Mouse (Mus musculus) layer of hippocampus, adult 2 months (tissue): ENCODE measurements around the gene Eomes. TPM values are rescaled to one million over a fixed set of nuclear protein-coding genes. Genes with fewer than 3 reads are reported as not detected.

Experiments used
- DNase-seq, 2 experiments: peaks; one replicate each; pipeline ENCODE4 v3.0.0; 2022; ENCODE audit warnings: low spot score in 2 of 2
- H3K27ac ChIP-seq: fragments of 200-600 bp; 2 replicates; pipeline ENCODE4 v1.8.1; 2022
- H3K4me3 ChIP-seq: fragments of 200-600 bp; 2 replicates; pipeline ENCODE4 v1.8.1; 2022; ENCODE audit warnings: mild to moderate bottlenecking
- CTCF ChIP-seq: fragments of 200-600 bp; conservative IDR thresholded peaks from 2 replicates; pipeline ENCODE4 v1.8.1; 2022; ENCODE audit warnings: antibody characterized with exemption, mild to moderate bottlenecking, moderate library complexity
- long read RNA-seq, 2 experiments: library from polyadenylated mRNA; stranded (forward); transcript quantifications; one replicate each; pipeline ENCODE4 v2.0.0; 2021; ENCODE audit warnings: borderline mapping rate in 2 of 2
- total RNA-seq, 2 experiments: library from RNA; stranded (reverse); gene quantifications; 2 replicates each; pipeline ENCODE4 v1.2.3; 2021

Eomes gene
- total RNA-seq, result under 1 TPM; 0.56 to 0.76 TPM
- long read RNA-seq, experiment 1, result 0 reads
- long read RNA-seq, experiment 2, result 0 reads

DNA sequence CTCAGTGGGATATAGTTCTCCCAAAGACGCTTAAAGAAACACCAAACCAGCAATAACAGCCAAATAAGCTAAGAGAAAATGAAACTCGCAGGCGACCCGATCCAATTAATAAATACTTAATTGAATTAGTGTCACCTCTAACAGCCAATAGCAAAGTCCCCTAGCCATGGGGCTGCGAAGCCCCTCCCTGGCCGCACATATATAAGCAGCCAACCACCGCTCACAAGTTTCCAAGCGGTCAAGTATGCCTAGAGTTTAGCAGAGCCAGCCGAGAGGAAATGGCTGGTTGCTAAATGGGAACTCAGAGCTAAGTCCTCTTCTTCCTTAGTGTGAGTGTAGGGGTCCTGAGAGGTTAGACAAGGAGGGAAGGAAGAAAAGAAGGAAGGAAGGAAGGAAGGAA, at the start of gene Eomes:
TSS of gene Eomes (plus strand) at position 252 of the 400 bp plus-strand sequence.
- H3K4me3 ChIP-seq, result peak within 1 kb of the TSS; percentile 44
- no peak within 1 kb of the TSS for H3K27ac ChIP-seq
- TF ChIP-seq CTCF, result no peak
- DNase-seq, result no peak

DNA sequence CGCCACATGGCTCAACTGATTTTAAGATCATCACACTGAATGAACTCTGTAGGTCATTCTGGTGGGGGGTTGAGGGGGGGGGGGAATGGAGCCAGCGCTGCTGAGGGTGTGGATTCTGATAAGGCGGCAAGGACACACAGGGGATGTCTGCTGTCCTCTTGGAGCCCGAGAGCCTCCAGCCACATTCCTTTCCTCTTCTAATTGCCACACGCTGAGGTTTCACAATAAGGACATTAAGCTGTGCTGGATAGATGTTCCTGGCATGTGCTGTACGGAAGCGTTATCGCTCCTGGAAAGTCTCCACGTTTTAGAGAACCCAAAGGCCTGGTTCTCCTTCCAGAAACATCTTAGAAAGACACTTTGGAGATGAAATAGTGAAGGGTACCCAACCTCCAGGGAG, 33.2 kb upstream of the Eomes start:
- H3K4me3 ChIP-seq, result no peak overlapping the region
- DNase-seq, result no peak
- no peak overlapping the region for H3K27ac ChIP-seq
- no peak for TF ChIP-seq CTCF

DNA sequence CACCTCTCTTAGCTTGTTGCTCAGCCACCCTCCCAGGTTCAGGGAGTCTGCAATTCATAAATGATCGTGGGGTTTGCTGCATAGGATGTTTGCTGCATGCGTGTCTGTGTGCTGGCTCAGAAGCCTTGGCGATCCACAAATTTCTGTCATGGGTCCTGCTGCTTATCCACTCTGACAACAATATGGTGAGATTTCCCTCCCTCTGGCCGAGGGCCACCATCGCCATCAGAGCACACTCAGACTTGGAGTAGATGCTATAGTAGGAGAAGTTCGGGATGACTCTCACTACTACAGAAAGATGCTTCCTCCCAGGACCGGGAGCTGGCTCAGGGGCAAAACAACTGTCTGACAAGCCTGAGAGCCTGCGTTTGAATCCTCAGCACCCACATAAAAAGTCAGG, 28.7 kb upstream of the Eomes start:
- H3K27ac ChIP-seq, result no peak overlapping the region
- no peak for TF ChIP-seq CTCF
- no peak for DNase-seq
- H3K4me3 ChIP-seq, result no peak overlapping the region

DNA sequence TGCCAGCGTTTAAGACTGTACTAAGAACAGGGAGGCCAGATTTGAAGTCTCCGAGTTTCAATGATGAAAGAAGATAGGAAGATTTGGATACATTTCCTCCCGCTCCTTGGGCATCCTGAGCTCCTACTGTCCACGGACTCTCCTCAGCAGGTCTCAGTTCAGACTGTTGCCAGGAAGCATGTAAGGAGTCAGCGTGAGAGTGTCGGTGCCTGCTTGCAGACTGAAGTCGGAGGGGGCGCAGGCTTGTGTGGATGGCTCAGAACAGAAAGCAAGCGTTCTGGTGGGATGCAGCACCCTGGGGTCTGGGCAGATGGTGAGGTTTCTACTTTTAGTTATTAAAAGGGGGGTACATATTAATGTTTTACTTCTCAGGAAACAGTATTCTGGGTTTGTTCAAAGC, 24.6 kb upstream of the Eomes start:
- no peak for DNase-seq
- Histone ChIP-seq H3K27ac (no peak overlapping the region), H3K4me3 (no peak overlapping the region)
- TF ChIP-seq CTCF, result no peak

DNA sequence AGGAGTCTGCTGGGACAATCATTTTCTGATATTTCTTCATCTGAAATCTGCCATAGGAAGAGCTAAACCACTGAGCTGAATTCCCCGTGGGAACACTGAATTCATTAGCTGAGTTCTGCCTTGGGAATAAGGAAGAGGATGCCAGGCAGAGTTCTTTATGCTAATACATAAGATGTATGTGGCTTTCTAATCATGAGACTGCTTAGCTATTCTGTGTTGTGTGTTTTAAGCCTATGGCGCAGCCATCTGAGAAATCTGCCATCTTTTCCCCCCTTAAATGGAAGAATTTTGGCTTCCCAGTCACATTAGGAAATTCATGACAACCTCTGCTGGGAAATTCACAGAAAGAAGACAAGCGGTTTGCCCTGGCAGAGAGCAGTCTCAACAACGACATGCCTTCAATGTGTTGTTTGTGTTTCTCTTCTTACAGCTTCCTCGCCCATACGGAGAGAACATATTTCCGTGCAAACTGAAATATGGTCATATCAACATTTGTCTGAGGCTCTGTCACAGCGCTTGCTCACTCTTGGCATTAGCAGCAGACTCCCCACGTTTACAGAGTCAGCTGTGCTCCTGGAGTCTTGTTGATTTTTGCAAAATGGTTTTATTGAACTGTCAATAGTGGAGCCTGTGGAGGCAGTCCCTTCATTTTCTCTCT, 22.7 kb upstream of the Eomes start:
- TF ChIP-seq CTCF, result no peak
- peak; percentile 43 to 63 for DNase-seq

DNA sequence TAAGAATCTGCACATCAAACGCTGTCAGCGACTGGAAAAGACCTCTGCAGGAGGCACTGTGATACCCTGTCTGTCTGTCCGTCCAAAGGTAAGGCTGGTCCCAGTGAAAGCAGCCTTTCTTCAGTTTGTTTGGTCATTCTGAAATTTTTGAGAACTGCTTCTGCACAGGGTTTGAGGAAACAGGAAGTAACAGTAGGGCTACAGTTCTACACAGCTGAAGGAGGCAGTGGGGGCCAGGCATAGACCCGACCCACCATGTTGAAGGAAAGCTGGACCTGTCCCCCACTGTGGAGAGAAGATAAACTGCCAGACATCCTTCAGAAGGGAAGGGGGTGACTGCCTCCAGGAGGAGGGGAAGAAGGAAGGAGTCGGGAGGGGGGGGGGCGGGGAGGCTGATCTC, 21.6 kb upstream of the Eomes start:
- Histone ChIP-seq H3K27ac (no peak overlapping the region), H3K4me3 (no peak overlapping the region)
- DNase-seq, result no peak
- no peak for TF ChIP-seq CTCF

More for the DNA sequence above, 22.7 kb upstream of the Eomes start:
- Histone ChIP-seq H3K4me3 (no peak overlapping the region), H3K27ac (no peak overlapping the region)

- Histone ChIP-seq H3K27ac (no peak overlapping the region), H3K4me3 (no peak overlapping the region)
- no peak for DNase-seq
- TF ChIP-seq CTCF, result no peak
These were observed 20.0 kb upstream of the Eomes start for GRCm38 (mm10) chr9:118458039-118458438.

GRCm38 (mm10) chr9:118464031-118464430, 14.0 kb upstream of the Eomes start:
- no peak for DNase-seq
- no peak overlapping the region for H3K4me3 ChIP-seq
- no peak for TF ChIP-seq CTCF
- H3K27ac ChIP-seq, result no peak overlapping the region

DNA sequence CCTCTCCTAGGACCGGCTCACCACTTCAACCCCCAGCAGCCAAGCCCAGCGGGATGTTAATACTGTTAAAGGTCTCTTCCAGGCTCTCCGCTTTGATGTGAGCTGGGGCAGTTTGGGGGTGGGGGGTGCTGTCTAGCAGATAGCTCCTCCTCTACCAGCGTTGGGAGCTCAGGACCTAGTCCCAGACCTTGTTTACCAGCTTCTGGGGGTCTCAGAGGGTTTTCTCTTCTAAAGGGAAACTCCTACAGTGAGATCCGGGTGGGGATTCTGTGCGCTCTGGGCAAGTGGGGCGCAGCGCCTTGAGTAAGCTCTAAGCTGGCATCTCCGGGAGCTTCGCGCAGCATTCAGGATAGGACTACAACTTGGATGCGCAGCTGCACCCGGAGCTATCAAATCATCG, 9.7 kb upstream of the Eomes start:
- H3K4me3 ChIP-seq, result no peak overlapping the region
- DNase-seq, result no peak
- no peak for TF ChIP-seq CTCF
- H3K27ac ChIP-seq, result no peak overlapping the region

GRCm38 (mm10) chr9:118469272-118469671, 8.7 kb upstream of the Eomes start:
- no peak for DNase-seq
- H3K27ac ChIP-seq, result no peak overlapping the region
- no peak overlapping the region for H3K4me3 ChIP-seq
- TF ChIP-seq CTCF, result no peak

- no peak overlapping the region for H3K4me3 ChIP-seq
- no peak for DNase-seq
- no peak for TF ChIP-seq CTCF
- no peak overlapping the region for H3K27ac ChIP-seq
These were observed 6.7 kb upstream of the Eomes start for GRCm38 (mm10) chr9:118471296-118471695.

- H3K4me3 ChIP-seq, result no peak overlapping the region
These were observed 1.7 kb upstream of the Eomes start for GRCm38 (mm10) chr9:118476211-118476765.

DNA sequence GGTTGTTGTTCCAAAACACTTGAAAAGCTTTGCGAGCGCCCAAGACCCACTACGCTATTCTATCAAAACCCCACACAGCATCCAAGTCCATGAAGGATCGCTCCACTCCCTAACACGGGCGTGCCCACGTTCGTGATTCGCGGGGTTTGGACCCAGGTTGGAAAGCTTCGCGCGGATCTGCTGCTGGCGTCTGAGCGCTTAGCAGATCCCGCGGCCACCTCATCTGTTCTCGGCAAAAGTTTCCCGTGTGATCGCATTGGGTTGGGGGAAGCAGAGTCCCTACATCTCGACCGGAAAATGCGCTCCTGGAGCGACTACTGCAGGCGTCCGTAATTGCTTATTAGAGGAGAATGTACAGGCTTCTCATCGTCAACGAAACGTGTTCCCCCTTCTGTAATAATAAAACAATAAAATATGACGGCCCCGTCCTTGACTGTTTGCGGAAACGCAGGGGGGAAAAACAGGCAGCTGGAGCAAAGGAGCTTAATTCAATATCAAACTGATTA, 1.2 kb upstream of the Eomes start:
- Histone ChIP-seq H3K4me3 (no peak overlapping the region; the same call in 1 of the 2 replicates), H3K27ac (no peak overlapping the region)
- DNase-seq, result no peak
- no peak for TF ChIP-seq CTCF

More at GRCm38 (mm10) chr9:118476211-118476765, 1.7 kb upstream of the Eomes start:
- DNase-seq, result no peak
- no peak for TF ChIP-seq CTCF
- no peak overlapping the region for H3K27ac ChIP-seq

GRCm38 (mm10) chr9:118477281-118477931, 606 bp upstream of the Eomes start:
- Histone ChIP-seq H3K27ac (no peak overlapping the region), H3K4me3 (peak overlapping the region; percentile 35)
- no peak for TF ChIP-seq CTCF
- DNase-seq, result no peak
